ENCODE assay signal across 8 mouse cellular contexts in genomic region chr5:140704378-140705251, GRCm38 (mm10). TPM values are rescaled to one million over a fixed set of nuclear protein-coding genes. Genes with fewer than 3 reads are reported as not detected.
A peak's percentile ranks its signal among the peaks of the same experiment; 100 is the strongest.
DNase-seq lines count a peak whose midpoint lies in the region; ATAC-seq lines count a peak whose summit lies in the region.

Gene Brat1, plus strand, starts transcription at chr5:140705011.

- ATAC-seq in inflammation-experienced regulatory T-cells, adult 6 months, result peak; percentile 91
- peak; percentile 85 for ATAC-seq in megakaryocyte-erythroid progenitor cell, adult 5-6 weeks (replicated peaks; ENCODE audit: low FRiP score, low TSS enrichment, poor library complexity, severe bottlenecking)

- peak; percentile 100 for DNase-seq in adrenal gland, adult (ENCODE audit: inconsistent age in 2 of 2, low spot score in 1 of 2)
- peak; percentile 100 for DNase-seq in embryo, embryonic 10.5 days (ENCODE audit: low spot score)
- peak; percentile 100 for DNase-seq in gastrocnemius, postnatal 14 days
- DNase-seq in left cerebral cortex, postnatal 10 days (ENCODE audit: extremely low spot score in 1 of 2, low spot score in 2 of 2), result peak; percentile 100
- DNase-seq in right cerebral cortex, postnatal 25 days, result peak; percentile 100
- peak; percentile 100 for DNase-seq in urinary bladder, postnatal 4 days (ENCODE audit: low spot score in 2 of 2)

- intact Hi-C loops in gastrocnemius, postnatal 14 days (cut with DNase I; ENCODE audit: low total_unique reads), result no loop called here
- intact Hi-C loops in left cerebral cortex, postnatal 10 days (cut with DNase I), result loop anchor here (5.0 kb wide), 1 partner anchor 38 kb away; no protein-coding TSS in a partner anchor

RNA-seq across cellular contexts. Expression of gene Brat1, which starts in this region (rescaled TPM):
- total RNA-seq in gastrocnemius, postnatal 14 days (2021), result 1 to 10 TPM; 6.7 TPM
- polyA plus RNA-seq in inflammation-experienced regulatory T-cells, adult 6 months (2017; shearing (Covaris generic)), result 10 to 100 TPM; 14.0 to 14.1 (median 14.1) TPM
- 10 to 100 TPM; 26.5 to 28.8 TPM for total RNA-seq in left cerebral cortex, postnatal 10 days (2021)
- 24.7 and 25.7 TPM in 2 replicates for total RNA-seq in megakaryocyte-erythroid progenitor cell, adult 5-6 weeks (2014; fragmentation: Nextera tagmentation)
- 14.9 and 15.7 TPM in 2 replicates for total RNA-seq in megakaryocyte-erythroid progenitor cell, adult 5-6 weeks (2017)

Comparison
In these comparisons a context has a peak if more than half of its experiments do, and no peak if none do; other contexts are left out.
1. Peak in every context shown above with its lines: DNase-seq and ATAC-seq.